Mouse (Mus musculus) 416B (cell line): Measurements from ENCODE around the gene Boll.

Experiments used
- DNase-seq: peaks from one replicate; pipeline ENCODE4 v3.0.0; 2011; ENCODE audit warnings: low read depth

Gene Boll

GRCm38 (mm10) chr1:55237643-55238161 is 125.6 kb downstream of the Boll start:
- DNase-seq = peak; percentile 46

DNA sequence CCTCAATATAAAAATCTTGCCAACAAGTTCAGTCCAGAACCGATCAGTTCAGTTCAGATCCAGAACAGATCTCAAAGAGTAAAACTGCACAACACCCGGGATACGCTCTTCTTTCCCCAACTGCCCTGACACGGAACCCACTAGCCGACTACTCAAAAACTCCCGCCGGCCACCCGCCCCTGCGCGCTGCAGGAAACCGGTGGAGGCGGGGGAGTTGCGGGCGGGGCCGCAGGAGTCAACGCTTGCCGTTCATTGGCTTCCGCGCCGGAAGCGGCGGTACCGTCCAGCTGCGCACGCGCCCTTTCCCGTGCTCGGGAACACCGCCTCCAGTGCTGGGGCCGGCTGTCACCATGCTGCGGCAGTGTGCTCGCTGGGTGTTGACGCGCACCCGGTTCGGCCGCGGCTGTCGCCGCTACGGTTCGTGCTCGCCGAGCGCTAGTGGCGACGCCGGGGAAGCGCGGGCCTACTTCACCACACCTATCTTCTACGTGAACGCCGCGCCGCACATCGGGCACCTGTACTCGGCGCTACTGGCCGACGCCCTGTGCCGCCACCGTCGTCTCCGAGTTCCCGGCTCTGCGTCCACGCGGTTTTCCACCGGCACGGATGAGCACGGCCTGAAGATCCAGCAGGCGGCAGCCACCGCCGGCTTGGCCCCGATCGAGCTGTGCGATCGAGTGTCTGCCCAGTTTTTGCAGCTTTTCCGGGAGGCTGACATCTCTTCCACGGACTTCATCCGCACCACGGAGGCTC is 126.2 kb downstream of the Boll start, which contains the start of gene Mars2:
Mars2 (plus strand) TSS at position 288 of the 753 bp plus-strand sequence.
- DNase-seq = peak; percentile 93

DNA sequence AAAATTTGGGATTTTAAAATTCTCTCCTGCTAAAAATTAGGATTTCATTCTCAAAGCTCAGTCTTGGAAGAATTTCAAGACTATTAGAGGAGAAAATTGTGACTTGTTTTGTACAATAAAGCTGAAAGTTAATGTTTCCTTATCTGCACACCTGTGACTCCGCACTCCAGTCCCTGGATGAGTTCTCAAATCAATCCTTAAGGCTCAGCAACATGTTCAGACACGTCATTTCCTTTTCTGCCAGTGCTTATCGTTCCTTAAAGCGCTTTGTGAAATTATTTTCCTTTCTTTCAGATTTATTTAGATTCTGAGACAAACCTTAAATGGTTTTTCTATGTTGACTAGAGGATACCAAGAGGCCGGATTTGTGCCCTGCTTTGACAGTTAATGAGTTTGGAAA is 126.8 kb downstream of the Boll start:
- no peak for DNase-seq

DNA sequence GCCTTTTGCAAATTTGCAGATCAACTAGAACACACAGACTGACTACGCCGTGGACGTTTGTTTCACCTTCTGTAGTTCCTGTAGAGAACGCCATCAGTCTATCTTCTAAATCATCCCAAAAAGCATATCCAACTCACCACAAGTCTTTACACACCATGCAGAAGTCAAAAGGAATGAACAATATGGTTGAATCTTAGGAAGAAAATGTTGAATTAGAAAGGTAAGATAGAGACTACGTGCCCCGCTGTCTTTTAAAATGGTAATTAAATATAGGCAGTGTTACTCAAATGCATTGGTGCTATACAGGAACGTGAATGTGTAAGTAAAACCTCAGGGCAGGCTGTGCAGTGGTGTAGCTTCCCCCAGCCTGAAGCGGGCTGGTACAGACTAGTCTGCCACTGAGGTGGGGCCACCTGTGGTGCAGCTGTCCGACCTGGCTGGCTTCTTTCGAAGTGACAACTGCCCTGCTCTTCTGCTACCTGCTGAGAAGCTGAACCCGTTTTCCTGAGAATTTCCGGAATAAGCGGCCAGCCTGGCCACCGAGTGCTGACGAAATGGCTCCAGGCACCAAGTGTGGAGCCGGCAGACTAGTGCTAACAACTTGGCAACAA is 128.3 kb downstream of the Boll start:
- DNase-seq = no peak

- no peak for DNase-seq
These were observed 134.9 kb downstream of the Boll start for GRCm38 (mm10) chr1:55228256-55228884.

DNA sequence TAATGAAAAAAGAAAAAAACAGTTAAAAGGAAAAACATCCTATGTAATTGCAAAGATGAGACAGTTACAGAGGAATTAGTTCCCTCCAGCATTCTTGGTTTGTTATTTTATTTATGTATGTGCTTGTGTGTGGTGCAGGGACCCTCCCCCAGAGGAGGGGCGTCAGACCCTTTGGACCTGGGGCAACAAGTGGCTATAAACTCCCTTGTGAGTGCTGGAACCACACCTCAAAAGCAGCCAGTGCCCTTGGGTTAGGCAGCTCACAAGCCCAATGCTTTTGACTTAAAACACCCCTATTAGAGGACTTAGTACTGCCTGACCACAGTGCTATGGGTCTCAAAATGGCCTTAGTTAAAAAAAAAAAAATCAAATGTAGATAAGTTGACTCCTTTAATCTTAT is 135.9 kb downstream of the Boll start:
- DNase-seq = no peak

GRCm38 (mm10) chr1:55226011-55226857 is 137.0 kb downstream of the Boll start, which contains the start of gene Rftn2:
Rftn2 (minus strand) TSS chr1:55226782.
- DNase-seq = no peak

GRCm38 (mm10) chr1:55225398-55225797 is 137.9 kb downstream of the Boll start:
- DNase-seq = no peak

- DNase-seq = no peak
These were observed 139.2 kb downstream of the Boll start for GRCm38 (mm10) chr1:55224111-55224510.

- DNase-seq = no peak
These were observed 140.2 kb downstream of the Boll start for GRCm38 (mm10) chr1:55223026-55223425.

DNA sequence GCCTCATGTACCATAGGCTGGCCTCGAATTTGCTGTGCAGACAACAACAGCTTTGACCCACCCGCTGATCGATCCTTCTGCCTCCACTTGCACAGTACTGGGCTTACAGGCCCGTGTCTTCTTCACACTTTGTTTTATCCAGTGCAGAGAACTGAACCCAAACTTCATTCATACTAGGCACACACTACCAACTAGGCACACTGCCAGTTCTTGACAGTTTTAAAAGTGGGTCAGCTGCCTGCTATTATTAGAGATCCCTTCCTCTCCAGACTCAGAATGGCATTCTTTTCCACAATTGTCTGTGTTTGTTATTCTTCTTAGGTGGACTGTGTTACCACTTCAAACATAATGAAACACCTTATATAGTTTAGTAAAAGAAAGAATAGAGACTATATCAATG is 141.9 kb downstream of the Boll start:
- no peak for DNase-seq

- DNase-seq = no peak
These were observed 146.1 kb downstream of the Boll start for GRCm38 (mm10) chr1:55217191-55217590.

- DNase-seq = peak; percentile 26
These were observed 148.0 kb downstream of the Boll start for GRCm38 (mm10) chr1:55215185-55215813.

GRCm38 (mm10) chr1:55213936-55214335 is 149.3 kb downstream of the Boll start:
- no peak for DNase-seq

- DNase-seq = no peak
These were observed 149.8 kb downstream of the Boll start for GRCm38 (mm10) chr1:55213475-55213874.

- DNase-seq = no peak
These were observed 150.5 kb downstream of the Boll start for GRCm38 (mm10) chr1:55212771-55213170.

DNA sequence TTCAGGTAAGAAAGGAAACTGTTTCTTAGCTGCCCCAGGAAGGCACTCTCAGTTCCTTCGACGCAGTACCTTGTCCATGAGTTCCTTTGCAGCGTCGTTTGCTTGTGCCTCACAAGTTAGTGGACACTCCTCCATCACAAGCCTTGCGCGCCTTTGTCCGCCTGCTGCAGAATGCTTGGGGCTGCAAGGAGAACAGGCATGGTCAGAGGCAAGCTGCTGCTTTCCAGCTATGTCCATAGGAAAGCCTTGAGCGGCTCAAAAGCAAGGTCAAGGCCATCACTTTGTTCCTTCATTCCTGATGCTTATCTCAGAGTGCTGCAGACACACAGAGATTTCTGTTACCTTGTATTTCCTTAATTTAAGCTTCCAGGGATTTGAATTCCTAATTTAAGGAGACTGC is 152.2 kb downstream of the Boll start:
- DNase-seq = no peak

DNA sequence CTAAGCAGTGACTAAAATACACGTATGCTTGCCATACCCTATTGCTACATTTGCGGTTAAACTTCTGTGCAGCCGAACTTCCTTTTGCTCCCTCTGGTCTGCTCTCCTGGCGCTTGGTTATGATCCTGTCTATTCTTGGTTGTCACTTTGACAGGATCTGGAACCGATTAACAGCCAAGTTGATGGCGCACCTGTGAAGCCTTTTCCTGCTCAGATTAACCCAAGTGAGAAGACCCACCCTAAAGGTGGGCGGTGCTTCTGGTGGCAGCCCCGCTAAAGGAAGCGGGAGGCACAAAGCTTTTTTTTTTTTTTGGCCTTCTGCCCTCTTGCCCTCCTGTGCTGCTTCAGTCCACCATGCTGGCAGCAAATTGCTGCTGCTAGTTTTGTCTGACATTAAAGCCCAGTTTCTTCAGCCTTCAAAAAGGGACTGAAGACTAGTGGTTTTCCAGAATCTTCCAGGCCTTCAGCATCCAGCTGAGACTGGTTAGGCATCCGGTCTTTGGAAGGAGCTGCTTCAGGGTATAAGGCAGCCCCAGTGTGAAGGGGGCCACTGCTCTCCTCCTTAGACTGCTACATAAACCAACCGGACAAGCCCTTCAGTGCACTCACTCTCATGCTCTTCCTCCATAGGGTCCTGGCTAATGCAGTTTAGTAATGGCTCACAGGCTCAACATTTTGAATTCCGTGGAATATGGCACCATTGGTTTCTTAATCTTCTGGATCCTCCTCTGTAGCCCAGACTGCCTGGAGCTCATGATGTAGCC is 152.9 kb downstream of the Boll start:
- peak; percentile 95 for DNase-seq

DNA sequence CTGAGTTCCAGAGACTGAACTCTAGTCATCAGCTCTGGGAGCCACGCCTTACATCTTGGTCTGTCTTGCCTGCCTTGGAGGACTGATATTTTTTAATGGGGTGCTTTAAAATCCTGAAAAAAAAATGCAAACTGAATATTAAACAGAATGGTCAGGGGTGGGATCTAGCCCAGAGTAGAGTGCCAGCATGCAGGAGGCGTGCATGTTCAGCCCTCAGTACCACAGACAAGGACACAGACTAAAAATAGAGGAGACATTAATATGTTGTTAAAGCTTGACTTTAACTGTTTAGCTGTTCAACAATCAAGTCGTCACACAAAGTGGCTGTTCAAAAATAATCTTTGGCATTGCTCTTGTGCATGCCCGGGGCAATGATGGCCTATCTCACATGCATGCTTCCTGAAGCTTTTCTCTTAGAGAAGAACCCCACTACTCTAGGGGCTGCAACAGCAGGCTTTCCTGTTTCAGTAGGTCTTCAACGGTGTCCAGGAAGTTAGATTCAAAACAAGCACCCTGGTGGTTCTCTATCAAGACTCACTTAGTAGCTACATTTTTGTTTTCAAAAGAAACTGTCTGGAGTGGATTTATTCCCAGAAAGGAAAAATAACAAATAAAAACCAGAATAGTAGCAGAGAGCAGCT is 154.6 kb downstream of the Boll start:
- peak; percentile 39 for DNase-seq

DNA sequence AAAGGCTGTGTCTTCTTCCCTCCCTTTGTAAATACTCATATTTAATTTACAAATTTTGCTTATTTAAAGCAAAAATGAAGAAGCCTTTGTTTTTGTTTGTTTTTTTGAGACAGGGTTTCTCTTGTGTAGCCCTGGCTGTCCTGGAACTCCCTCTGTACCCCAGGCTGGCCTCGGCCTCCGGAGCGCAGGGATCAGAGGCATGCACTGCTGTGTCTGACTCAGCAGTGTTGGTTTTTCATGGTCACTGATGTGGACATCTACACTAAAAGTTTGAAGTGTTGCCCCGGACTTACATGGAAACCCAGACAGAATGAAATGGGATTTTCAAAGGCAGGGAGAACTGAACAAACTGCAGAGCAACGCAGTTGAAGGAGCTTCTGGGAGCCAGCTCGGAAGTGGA is 155.7 kb downstream of the Boll start:
- no peak for DNase-seq
